Mouse (Mus musculus) right cerebral cortex, adult 18-20 months (tissue): ENCODE results near the gene 2410004P03Rik.

Source experiments
- DNase-seq: peaks from one replicate; pipeline ENCODE4 v3.0.0; 2022; ENCODE audit warnings: mixed read lengths

The 2410004P03Rik gene

GRCm38 (mm10) chr12:17018468-17018867 lies 6.9 kb upstream of the 2410004P03Rik start:
- peak; percentile 49 for DNase-seq

DNA sequence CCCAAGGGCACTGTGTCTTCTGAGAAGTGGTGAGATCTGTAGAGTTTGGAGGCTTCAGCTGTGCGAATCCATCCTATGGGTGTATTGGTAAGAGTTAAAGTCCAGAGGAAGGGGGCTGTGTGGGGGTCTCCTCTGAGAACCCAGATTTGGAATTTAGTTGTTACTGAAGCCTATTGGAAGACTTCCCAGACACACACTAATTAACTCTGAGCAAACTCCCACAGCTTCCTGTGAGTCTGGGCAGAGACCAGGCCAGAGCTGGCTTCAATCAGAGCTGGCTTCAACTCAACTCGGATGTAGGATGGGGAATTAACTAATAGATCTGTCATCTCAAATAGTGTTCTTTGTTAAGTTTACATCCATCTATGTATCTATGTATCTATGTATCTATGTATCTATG lies 4.2 kb upstream of the 2410004P03Rik start:
- no peak for DNase-seq

- DNase-seq, result no peak
Measured at GRCm38 (mm10) chr12:17012067-17012899, 756 bp upstream of the 2410004P03Rik start.

DNA sequence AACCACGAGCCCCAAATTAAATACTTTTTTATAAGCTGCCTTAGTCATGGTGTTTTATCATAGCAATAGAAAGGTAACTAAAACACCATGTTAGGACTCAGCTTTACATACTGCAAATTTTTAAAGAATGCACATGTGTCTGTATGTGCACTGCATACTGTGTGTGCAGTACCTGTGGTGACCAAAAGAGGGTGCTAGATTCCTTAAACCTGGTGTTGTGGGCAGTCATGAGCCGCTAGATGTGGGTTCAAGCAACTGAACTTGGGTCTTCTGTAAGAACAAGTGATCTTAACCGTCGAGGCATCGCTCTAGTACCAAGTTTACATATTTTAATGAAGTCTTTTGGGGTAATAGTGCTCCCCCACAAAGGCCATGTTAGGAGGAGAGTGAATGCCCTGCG lies 2.1 kb downstream of the 2410004P03Rik start:
- DNase-seq, result no peak

- DNase-seq, result no peak
Measured at GRCm38 (mm10) chr12:17001211-17001610, 10.3 kb downstream of the 2410004P03Rik start.

GRCm38 (mm10) chr12:17000628-17001027 lies 10.9 kb downstream of the 2410004P03Rik start:
- DNase-seq, result no peak

DNA sequence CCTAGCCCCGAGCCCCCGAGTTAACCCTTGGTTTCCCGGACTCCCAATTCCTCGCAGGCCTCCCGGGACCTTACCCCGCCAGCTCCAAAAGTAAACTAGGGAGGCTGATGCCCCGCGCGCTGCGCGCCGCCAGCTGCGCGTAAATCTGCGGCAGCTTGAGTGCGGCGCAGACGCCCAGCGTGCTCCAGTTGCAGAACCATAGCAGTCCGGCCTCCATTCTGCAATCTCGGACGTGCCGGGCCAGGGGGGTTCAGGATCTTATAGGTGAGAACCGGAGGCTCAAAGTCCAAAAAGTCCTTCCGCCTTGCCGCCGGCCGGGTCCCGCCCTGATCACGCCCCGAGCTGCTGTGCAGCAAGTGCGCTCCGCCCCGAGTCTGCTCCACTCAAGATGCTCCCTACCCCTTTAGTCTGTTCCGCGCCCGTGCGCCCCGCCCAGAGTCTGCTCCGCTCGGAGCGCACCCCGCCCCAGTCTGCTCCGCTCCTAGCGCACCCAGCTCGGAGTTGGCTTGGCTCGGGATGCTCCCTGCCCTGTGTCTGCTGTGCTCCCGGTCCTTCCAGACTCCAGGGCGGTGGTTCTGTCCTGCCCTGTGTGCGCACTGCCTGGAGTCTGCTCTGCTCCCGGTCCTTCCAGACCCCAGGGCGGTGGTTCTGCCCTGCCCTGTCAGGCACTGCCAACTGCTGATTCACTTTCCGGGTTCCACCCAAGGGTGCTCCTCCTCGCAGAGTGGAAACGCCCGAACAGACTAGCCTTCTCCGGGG lies 11.6 kb downstream of the 2410004P03Rik start, which contains the start of gene Pqlc3:
Pqlc3 (minus strand) TSS at position 670 of the 759 bp plus-strand sequence.
- DNase-seq, result peak; percentile 82

DNA sequence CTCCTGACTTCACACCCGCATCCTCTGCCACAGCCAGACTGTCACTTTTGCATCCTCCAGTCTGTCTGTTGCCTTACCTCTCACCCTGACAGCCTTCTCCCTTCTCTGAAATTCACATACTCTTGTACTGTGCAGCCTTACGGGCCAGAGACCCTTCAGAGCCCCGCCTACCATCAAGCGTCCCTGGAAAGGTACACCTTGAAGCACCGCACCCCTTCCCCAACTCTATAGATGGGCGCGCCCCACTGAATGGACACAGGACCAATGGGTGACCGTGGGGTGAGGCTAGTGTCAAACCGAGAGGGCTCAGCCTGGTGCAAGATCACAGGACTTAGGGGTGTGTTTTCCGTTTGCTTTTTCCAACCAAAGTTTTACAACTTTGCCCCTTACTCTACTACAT lies 12.4 kb downstream of the 2410004P03Rik start:
- no peak for DNase-seq

- DNase-seq, result no peak
Measured at GRCm38 (mm10) chr12:16996886-16997462, 14.6 kb downstream of the 2410004P03Rik start.

- DNase-seq, result no peak
Measured at GRCm38 (mm10) chr12:16996281-16996680, 15.2 kb downstream of the 2410004P03Rik start.

GRCm38 (mm10) chr12:16994291-16994690 lies 17.2 kb downstream of the 2410004P03Rik start:
- DNase-seq, result no peak

DNA sequence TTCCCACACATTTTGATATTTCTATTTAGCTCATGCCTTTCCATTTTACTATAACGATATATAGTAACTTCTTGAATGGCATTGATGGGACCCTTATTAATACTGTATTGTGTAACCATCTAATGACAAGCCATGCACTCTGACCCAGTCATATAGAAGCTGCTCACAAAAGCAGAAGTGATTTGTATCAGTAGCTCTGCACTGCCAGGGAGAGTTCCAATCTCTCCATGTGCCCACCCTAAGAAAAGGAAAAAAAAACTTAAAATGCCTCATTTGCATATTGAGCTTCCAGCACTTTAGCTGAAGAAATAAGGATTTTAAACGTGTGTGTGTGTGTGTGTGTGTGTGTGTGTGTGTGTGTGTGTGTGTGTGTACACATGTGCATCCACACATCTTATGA lies 19.2 kb downstream of the 2410004P03Rik start:
- DNase-seq, result no peak

DNA sequence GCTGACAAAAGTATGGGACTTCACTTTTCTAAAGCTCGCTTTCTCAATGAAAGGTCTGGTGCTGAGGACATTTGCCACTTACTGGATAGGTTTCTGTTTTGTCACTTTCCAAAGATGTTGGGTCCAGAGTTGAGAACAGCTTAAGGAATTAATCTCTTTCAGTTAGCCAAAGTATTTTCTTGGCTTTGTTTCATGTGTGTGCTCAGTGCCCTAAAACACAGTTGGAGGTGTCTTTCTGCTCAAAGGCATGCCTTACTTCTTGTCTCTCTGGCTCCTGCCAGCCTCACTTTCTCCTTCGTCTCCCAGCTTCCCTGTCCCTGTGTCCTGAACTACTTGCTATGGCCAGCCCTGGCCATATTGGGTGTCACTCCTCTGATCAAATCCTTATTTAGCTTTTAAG lies 20.2 kb downstream of the 2410004P03Rik start:
- DNase-seq, result no peak

DNA sequence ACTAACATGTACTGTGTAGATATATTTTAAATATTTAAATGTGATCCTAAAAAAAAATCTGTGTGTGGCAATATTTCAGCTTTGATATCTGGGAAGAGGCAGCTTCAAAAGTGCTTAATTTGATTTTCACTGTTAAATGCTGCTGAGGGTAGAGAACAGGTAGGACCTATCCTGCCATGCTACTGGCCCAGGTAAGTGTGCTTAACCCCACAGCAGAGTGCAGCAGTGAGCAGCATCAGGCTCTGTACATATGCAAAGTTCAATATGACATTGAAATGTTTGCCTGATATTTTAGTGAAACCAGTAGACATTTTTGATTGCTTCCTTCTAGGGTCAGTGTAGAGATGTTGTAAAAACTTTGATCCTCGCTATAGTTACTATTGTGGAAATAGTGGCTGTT lies 25.7 kb downstream of the 2410004P03Rik start:
- no peak for DNase-seq

- no peak for DNase-seq
Measured at GRCm38 (mm10) chr12:16977120-16977519, 34.4 kb downstream of the 2410004P03Rik start.

DNA sequence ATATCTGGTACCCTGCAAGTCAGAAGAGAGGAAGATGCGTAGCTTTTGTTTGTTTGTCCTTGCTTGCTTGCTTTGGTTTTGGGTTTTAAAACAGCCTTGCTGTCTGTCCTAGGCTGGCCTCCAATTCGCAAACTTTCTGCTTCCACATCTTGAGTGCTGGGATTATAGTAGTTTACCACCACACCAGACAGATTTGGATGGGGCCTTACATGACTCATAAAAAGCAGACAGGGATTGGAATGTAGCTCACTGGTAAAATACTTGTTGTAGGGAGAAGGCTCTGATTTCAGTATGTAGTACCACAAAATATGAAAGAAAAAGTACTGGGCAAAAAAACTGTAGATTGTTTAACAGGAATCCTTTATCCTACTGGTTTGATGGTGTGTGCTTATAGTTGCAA lies 44.7 kb downstream of the 2410004P03Rik start:
- no peak for DNase-seq

- no peak for DNase-seq
Measured at GRCm38 (mm10) chr12:16963354-16963753, 48.2 kb downstream of the 2410004P03Rik start.

DNA sequence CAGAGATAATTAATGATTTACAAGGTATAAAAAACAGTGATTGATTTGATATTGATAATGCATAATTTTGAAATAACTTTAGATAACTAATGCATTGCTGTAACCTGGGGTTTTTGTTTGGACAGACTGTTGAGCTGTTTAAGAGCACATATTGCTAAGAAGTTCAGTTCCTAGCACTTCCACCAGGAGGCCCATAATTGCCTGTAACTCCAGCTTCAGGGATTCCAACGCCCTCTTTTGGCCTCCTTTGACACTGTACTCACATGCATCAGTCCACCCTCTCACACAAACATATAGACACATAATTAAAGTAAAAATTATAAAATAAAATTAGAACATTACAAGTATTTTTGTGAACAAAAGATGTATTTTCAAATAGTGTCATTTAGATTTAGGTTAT lies 52.7 kb downstream of the 2410004P03Rik start:
- DNase-seq, result no peak
